Mouse (Mus musculus): Measurements from ENCODE around the gene Ubxn6.
"Not testable (repeated sequence)": the region's sequence is repeated elsewhere in the genome, so short reads cannot be mapped to it uniquely, and the experiment has no call there.

Ubxn6 gene

GRCm38 (mm10) chr17:56100811-56101210 lies 26.0 kb upstream of the Ubxn6 start:
- no peak for DNase-seq (ENCODE audit: low spot score)

- DNase-seq (ENCODE audit: low spot score) = no peak
These were observed 24.1 kb upstream of the Ubxn6 start for GRCm38 (mm10) chr17:56098711-56099572.

- no peak for DNase-seq (ENCODE audit: low spot score)
These were observed 23.4 kb upstream of the Ubxn6 start for GRCm38 (mm10) chr17:56098180-56098579.

GRCm38 (mm10) chr17:56096883-56097282 lies 22.1 kb upstream of the Ubxn6 start:
- DNase-seq (ENCODE audit: low spot score) = no peak

GRCm38 (mm10) chr17:56092794-56093193 lies 18.0 kb upstream of the Ubxn6 start:
- DNase-seq (ENCODE audit: low spot score) = no peak

GRCm38 (mm10) chr17:56092312-56092711 lies 17.5 kb upstream of the Ubxn6 start:
- no peak for DNase-seq (ENCODE audit: low spot score)

GRCm38 (mm10) chr17:56080781-56081585 lies 6.2 kb upstream of the Ubxn6 start:
- no peak for DNase-seq (ENCODE audit: low spot score)

- DNase-seq (ENCODE audit: low spot score) = no peak
These were observed 5.1 kb upstream of the Ubxn6 start for GRCm38 (mm10) chr17:56079921-56080320.

GRCm38 (mm10) chr17:56078880-56079795 lies 4.3 kb upstream of the Ubxn6 start, which contains the start of gene Hdgfl2:
Hdgfl2 (plus strand) TSS chr17:56079634.
- peak; percentile 96 for DNase-seq (ENCODE audit: low spot score)

GRCm38 (mm10) chr17:56078361-56078760 lies 3.5 kb upstream of the Ubxn6 start:
- DNase-seq (ENCODE audit: low spot score) = not testable (repeated sequence)

GRCm38 (mm10) chr17:56077523-56077922 lies 2.7 kb upstream of the Ubxn6 start:
- no peak for DNase-seq (ENCODE audit: low spot score)

- peak; percentile 86 for DNase-seq (ENCODE audit: low spot score)
These were observed 566 bp downstream of the Ubxn6 start for GRCm38 (mm10) chr17:56074097-56074826.

GRCm38 (mm10) chr17:56072243-56072642 lies 2.6 kb downstream of the Ubxn6 start:
- DNase-seq (ENCODE audit: low spot score) = no peak

GRCm38 (mm10) chr17:56071126-56071525 lies 3.7 kb downstream of the Ubxn6 start:
- no peak for DNase-seq (ENCODE audit: low spot score)

GRCm38 (mm10) chr17:56069066-56069465 lies 5.8 kb downstream of the Ubxn6 start:
- DNase-seq (ENCODE audit: low spot score) = no peak

- no peak for DNase-seq (ENCODE audit: low spot score)
These were observed 8.4 kb downstream of the Ubxn6 start for GRCm38 (mm10) chr17:56066451-56066850.

- DNase-seq (ENCODE audit: low spot score) = not testable (repeated sequence)
These were observed 9.1 kb downstream of the Ubxn6 start for GRCm38 (mm10) chr17:56065715-56066114.

GRCm38 (mm10) chr17:56062081-56062480 lies 12.7 kb downstream of the Ubxn6 start:
- no peak for DNase-seq (ENCODE audit: low spot score)

- DNase-seq (ENCODE audit: low spot score) = no peak
These were observed 17.3 kb downstream of the Ubxn6 start for GRCm38 (mm10) chr17:56057381-56058120.

- DNase-seq (ENCODE audit: low spot score) = no peak
These were observed 18.7 kb downstream of the Ubxn6 start for GRCm38 (mm10) chr17:56055945-56056678.
